Mouse (Mus musculus): Measurements from ENCODE around the gene Fibp.

DNA sequence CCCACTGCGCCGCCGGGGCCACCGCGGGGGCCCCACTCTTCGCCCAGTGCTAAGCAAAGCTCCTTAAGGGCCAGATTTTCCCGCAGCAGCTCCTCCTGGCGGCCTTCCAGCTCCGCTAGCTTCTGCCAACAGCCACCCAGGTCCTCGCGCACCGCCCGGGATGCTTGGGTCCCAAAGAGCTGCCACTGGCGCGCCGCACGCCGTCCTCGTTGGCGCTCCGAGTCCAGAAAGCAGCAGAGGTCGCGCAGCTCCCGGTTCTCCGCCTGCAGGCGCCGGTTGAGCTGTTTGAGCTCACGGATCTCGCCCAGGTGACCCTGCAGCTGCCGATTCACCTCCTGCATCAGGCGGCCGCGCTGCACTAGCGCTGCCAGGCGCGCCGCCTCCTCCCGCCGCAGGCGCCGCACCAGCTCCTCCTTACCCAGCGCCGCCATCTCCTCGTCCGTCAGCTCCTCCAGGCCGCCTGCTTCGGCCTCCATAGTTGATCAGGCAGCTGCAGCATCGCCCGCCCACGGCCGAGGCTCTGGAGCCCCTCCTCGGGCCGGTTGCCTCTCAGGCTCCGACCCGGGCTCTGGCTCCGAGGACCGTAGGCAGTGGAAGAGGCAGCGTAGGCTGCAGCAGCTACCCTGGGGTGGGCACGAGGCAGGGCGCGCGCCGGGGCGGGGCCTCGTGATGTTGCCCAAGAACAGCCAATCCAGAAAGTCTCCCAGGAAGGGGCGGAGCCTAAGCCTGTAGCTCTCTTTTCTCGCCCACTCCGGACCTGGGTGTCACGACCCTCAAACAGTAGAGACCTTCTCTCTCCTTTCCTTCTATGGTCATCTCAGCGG, 3.3 kb upstream of the Fibp start:
- no peak for TF ChIP-seq CTCF (IDR thresholded peaks at IDR 0.05; ENCODE audit: control insufficient read depth, insufficient read depth, low read length)
- peak; percentile 91; the same call in 1 of the 2 replicates for TF ChIP-seq POLR2A (IDR thresholded peaks at IDR 0.05; ENCODE audit: borderline replicate concordance, control insufficient read depth, low read depth, low read length)

All from bone marrow, adult 2 months (tissue).